Mouse (Mus musculus): ENCODE data around the gene Ranbp17.

GRCm38 (mm10) chr11:33349269-33349668 is 164.3 kb downstream of the Ranbp17 start:
- no peak for TF ChIP-seq GATA1 (IDR thresholded peaks at IDR 0.05; ENCODE audit: low read length)
- no peak for TF ChIP-seq TAL1 (IDR thresholded peaks at IDR 0.05; ENCODE audit: low read length)
